Mouse (Mus musculus): ENCODE measurements around the gene Nelfa.
"Not testable (repeated sequence)": the region's sequence is repeated elsewhere in the genome, so short reads cannot be mapped to it uniquely, and the experiment has no call there.

The Nelfa gene

DNA sequence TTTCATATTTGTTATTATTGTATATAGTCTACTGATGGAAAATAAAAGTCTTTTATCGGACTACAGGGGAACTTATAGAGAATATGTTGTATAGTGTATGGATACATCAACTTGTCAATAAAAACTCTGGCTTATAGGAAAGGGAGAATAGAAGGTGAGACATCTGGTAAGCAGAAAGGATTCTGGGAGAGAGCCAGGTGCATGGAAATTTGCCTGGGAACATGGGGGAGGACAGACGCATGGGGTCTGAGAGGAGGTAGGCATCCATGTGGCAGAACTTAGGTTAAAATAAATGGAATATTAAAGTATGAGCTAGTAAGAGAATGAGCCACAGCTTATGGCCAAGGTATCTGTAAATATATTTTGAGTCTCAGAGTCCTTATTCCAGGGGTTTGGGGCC, 16.2 kb downstream of the Nelfa start:
- ATAC-seq (ENCODE audit: low TSS enrichment), result no peak

DNA sequence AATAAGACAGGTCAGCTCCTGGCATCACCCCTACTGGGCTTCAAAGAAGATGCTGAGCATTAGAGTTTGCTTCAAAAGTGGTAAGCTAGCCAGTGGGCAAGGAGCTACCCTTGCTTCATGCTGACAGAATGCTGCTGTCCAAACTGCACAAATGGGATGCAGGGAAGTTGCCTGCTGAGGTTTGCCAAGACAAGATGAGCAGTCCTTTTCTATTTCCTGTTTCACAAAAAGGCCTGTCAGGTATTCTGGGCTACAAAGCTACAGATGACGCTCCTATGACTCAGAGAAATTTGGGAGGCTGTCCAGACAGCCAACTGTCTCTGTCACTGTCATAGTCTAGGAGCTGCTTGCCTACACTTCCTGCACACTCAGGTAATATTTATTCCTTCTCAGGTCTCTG, 16.7 kb downstream of the Nelfa start:
- peak; percentile 97 for ATAC-seq (ENCODE audit: low TSS enrichment)

DNA sequence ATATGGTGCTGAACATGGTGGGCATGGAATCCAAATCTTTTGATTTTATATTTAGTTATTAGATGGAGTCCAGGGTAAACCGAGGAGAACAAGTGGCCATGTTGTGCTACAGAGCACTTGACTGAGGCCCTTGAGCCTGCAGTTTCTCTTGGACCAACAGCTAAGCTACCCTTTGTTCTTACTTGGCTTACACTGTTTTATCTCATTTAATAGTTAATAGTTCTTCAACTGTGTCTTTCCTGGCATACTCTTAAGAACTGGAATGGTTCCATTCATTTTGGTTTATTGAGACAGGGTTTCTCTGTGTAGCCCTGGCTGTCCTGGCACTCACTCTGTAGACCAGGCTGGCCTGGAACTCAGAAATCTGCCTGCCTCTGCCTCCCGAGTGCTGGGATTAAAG, 19.6 kb downstream of the Nelfa start:
- ATAC-seq (ENCODE audit: low TSS enrichment), result not testable (repeated sequence)

DNA sequence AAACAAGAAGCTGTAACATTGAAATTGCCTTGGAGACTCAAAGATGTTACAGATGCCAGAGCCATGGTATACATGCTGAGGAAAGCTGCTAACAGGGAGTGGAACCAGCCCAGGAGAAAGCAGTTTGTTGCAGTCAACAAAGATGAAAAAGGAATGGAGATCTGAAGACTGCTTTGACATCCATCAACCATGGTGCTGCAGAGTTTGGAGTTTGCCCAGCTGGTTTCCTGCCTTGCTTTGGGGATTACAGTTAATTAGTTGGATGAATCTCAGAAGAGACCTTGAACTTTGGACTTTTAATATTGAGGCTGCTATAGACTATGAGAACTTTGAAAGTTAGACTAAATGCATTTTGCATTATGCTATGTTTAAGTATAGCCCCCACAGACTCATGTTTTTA, 21.2 kb downstream of the Nelfa start:
- not testable (repeated sequence) for ATAC-seq (ENCODE audit: low TSS enrichment)

DNA sequence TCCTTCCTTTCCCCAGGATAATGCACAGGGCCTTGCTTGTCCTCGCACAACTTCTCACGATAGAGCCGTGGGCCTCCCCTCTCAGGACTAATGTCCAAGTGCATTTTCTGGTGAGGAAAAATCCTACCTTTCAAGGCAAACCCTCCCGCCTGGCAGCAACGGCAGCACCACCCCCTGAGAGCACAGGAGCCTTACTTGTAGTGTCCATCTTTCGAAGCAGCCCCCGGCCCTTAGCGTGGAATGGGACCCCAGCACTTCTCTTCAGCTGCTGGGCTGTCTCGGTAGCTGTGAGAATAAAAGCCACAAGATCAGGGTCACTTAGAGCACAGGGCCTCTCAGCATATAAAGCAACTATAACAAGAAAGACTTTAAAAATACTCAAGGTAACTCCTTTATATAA, 33.0 kb downstream of the Nelfa start:
- ATAC-seq (ENCODE audit: low TSS enrichment), result no peak

DNA sequence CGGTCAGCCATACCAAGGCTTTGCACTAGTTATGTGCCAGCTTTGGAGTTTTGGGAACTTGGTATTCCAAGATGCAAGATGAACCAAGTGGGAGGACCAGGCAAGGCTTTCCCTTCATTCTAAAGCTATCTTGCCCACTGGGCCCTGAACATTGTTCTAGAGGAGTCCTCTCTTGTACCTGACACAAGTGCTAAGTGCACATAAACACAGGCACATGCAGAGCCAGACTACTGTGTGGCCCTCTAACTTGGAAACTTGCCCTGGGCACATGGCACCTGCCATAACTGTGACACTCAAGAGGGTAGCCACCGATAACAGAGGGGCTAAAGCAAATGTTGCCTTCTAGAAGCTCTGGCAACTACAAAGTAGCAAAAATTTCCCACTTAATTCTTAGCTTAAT, 33.5 kb downstream of the Nelfa start:
- no peak for ATAC-seq (ENCODE audit: low TSS enrichment)

DNA sequence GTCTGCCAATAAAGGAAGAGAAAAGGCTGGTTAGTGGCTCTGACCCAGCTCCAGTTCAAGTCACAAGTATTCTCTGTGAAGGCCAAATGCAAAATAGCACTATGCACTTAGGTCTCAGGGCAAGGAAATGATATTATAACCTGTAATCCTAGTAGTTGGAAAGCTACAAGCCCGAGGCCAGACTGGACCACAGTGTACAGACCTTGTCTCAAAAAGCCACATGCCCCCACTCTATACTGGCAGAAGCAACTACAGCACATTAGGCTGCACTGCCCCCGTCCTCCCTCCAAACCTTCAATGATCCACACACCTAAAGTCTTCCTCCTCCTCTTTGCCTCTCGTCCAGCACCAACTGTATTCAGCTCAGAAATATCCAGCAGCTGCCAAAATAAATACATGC, 34.9 kb downstream of the Nelfa start:
- no peak for ATAC-seq (ENCODE audit: low TSS enrichment)

DNA sequence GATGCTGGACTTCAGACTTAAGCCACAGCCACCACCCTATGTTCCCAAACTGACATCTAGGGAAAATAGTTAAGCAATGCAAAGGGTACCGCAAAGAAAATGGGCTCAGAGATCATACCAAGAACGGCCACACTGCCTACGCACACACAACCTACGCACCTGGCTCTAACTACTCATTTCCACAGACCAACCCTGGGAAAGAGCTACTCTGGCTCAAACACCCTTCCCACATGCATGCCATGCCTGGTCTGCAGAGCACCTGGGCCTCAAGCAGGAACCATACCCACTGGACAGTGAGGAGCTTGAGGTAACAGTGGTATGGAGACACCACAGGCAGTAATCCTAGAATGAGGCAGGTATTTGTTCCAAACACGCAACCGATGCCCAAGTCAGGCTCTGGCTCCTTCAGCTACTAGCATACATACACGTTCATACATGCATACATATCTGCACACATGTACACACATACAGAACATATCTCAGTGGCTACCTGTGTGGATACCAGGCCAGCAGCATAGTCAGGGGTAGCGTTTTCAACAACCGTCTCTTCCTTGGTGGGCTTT, 35.4 kb downstream of the Nelfa start:
- peak; percentile 60; the same call in 1 of the 2 replicates for ATAC-seq (ENCODE audit: low TSS enrichment)

DNA sequence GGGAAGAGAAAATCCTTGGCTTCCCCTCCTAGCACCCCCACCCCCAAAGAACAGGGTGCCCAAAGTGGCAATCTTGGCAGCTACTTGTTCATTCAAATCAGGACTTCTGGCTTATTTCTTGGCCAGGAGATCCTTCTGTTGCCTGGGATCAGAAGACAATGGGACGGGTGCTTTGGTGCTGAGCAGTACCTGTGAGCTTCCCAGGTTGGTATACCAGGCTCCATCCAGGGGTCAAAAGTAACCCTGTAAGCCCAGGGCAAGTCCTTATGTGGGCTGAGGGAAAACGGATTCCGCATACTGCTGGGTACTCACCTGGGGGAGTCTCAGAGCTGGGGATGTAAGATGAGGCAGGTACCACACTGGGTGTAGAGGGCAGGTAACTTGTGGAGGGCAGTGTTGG, 36.1 kb downstream of the Nelfa start:
- no peak for ATAC-seq (ENCODE audit: low TSS enrichment)

DNA sequence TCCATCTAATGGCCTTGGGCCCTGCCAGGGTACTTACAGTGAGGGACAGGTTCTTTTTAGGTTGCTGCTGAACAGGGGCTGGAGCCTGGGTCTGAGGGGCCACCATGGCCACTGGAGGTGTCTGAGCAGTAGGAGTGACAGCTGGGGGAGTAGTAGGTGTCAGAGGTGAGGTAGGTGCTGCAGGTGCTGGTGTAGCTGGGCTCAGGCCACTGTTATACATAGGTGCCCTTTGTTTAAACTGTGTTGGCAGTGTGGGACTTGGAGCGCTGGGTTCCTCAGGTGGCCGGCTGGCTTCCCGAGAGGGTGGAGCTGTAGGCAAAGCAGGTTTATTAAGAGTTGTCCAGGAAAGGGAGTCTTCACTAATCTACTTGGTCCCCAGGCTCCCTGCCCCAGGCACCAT, 37.0 kb downstream of the Nelfa start:
- no peak for ATAC-seq (ENCODE audit: low TSS enrichment)

DNA sequence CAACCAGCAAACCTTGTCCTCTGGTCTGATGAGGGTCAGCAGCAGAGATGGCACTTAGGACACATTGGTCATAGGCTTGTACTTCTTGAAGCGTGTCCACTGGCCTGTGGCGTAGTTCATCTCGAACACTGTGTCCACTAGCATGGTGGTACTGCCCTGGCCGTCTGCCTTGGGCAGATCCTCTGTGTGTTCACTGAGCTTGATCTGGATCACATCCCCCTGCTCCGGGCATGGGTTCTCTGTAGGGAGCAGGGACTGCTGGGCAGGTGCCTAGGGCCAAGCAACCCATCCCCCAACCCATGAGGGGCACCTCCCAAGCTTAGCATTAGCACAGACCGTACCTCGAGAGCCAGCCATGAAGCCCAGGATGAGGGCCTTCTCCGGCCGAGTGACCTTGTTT, 37.5 kb downstream of the Nelfa start:
- ATAC-seq (ENCODE audit: low TSS enrichment), result no peak

DNA sequence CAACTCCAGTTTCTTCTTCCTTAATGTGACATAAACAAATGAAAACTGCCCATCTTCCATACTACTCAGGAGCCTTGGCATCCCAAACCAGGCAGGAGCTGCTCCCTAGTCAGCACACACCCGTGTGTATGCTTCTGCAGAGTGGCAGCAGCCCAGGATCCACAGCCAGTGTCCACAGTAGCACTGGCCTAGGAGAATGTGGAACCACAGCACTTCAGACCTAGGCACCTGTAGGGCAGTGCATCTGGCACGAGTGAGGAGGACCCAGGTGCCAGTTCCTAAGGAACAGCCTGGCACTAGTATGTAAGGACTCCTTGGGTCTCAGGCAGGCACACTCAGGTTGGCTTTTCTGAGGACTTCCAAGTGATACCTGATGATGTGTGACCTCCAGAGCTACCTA, 39.1 kb downstream of the Nelfa start:
- no peak for ATAC-seq (ENCODE audit: low TSS enrichment)

DNA sequence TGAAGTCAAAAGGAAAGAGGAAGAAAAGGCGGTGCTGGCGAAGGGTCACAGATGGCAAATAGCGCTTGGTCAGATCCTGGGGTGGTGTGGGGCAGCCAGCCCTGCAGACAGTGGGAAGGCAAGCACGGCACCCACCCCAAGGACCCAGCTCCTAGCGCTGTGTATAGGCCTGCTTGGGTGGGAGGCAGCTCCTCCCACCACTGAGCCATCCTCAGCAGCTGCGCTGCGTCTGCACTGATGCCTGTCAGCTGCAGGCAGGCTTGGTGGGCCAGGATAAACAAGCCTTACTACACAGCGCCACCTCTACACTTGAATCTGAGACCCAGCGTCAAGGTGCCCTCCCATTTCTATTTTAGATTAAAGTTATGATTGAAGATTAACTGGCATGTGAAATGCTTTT, 41.1 kb downstream of the Nelfa start:
- ATAC-seq (ENCODE audit: low TSS enrichment), result peak; percentile 47; the same call in 1 of the 2 replicates

DNA sequence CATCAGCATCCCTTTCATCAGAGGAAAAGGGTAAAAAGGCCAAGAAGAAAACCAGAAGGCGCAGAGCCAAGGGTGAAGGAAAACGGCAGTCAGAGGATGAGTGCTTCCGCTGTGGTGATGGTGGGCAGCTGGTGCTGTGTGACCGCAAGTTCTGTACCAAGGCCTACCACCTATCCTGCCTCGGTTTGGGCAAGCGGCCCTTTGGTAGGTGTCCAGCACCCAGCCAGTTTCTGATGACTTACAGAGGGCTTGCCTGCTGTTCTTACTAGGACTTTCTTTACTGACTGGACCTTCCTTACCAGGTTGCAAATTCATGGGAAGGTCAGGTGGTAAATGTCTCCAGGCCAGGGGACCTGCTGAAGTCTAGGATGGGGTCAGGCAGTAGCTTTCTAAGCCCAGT, 42.8 kb downstream of the Nelfa start:
- no peak for ATAC-seq (ENCODE audit: low TSS enrichment)

DNA sequence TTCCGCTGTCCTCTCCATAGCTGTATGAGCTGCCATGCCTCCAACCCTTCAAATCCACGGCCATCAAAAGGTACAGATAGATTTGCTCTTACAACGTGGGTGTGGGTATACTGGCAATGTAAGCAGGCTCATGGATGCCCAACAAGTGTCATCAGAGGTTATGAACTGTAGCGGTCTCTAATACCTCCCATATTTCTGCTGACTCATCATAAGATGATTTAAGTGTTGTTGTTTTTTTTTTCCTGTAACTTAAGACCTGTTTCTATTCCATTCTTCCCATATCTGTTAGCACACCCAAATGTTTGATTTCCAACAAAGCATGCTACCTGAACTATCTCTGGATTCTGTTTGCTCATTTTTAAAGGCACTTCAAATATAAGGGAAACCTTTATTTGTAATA, 55.1 kb downstream of the Nelfa start:
- no peak for ATAC-seq (ENCODE audit: low TSS enrichment)

DNA sequence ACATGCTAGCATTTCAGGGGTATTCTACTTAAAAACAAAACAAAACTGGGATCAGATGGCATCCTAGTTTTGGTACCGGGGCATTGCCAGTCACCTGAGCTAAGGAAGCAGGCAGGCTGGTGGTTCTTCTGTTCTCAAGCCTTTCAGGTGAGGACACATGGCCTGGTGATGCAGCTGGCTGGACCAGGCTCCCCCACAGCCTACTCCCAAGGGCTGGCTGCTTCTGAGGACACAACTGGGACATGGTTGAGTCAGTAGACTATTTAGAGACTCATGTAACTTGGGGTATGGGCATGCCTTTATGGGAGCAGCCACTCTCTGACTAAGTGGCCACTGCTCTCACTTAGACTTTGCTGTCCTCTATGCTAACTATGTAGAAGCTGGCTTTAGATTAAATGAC, 60.7 kb downstream of the Nelfa start:
- ATAC-seq (ENCODE audit: low TSS enrichment), result peak; percentile 86; the same call in 1 of the 2 replicates

DNA sequence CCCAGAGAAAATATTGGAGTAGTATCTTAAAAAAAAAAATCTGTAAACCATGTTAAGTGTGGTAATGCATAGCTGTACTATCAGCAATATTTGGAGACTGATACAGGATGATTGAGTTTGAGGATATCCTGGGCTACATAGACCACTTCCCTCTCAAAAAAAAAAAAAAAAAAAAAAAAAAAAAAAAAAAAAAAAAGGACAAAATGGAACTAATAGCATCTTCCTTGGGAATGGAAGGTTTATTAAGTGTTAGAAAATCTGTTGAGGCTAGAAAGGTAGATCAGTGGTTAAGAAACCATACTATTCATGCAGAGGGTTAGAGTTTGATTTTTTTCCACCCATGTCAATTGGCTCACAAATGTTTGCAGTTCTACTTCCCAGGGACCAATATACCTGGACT, 78.5 kb downstream of the Nelfa start:
- no peak for ATAC-seq (ENCODE audit: low TSS enrichment)

DNA sequence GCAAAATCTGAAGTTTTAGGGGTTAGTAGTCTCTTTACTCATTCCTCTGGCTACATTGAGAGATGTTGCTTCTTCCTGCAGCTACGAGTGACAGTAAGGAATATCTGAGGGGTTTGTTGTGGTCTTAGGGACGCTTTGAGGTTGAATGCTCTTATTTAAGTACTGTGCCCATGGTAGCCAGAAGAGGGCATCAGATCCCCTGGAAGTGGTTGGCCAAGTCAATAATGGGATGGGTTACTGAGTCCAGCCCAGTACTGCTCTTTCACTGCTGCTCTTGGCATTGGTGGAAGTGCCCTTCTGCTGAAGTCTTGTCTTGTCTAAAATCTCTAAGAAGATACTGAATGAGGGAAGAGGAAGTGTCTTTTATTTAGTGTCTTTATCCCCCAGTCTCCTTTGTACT, 82.2 kb downstream of the Nelfa start:
- no peak for ATAC-seq (ENCODE audit: low TSS enrichment)

DNA sequence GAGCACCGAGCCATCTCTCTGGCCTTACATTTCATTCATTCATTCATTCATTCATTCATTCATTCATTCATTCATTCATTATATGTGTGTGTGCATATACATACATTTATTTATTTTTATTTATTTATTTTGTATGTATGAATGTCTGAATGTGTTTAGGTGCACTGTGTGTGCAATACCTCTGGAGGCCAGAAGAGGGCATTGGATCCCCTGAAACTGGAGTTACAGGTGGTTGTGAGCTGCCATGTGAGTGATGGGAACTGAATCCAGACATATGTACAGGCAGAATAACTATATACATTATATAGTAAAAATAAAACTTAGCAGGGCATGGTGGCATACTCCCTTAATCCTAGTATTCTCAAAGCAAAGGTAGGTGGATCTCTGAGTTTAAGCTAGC, 83.1 kb downstream of the Nelfa start:
- no peak for ATAC-seq (ENCODE audit: low TSS enrichment)

DNA sequence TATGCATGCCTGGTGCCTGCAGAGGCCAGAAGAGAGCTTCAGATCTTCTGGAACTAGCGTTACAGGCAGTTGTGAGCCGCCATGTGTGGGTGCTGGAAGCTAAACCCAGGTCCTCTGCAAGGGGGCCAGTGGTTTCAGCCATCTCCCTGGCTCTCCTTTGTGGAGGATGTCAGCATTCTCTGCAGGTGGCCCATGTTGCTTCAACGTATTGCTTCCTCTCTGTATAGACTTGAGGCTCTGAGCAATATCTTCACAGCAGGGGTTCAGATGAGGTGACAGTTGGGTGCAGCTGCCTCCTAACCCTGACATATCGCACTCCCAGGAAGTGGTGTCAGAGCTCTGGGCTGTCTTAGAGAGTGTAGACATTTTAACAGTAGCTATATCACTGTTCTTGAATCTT, 84.7 kb downstream of the Nelfa start:
- ATAC-seq (ENCODE audit: low TSS enrichment), result no peak

Data from frontal cortex, adult (tissue).